Mouse (Mus musculus) lung, adult 2 months (tissue): ENCODE data around the gene Mkln1. TPM values are rescaled to one million over a fixed set of nuclear protein-coding genes. Genes with fewer than 3 reads are reported as not detected.
"Not testable (repeated sequence)": the region's sequence is repeated elsewhere in the genome, so short reads cannot be mapped to it uniquely, and the experiment has no call there.

Experiments used
- DNase-seq: peaks from one replicate; pipeline ENCODE4 v3.0.0; 2022
- H3K4me1 ChIP-seq: fragments of 200-500 bp; 2 replicates; pipeline ENCODE4 v1.6.1; 2011; ENCODE audit warnings: low read length; ENCODE audit not compliant: control insufficient read depth, insufficient read depth
- H3K4me3 ChIP-seq: fragments of 200-500 bp; replicated peaks from 2 replicates; pipeline ENCODE3; 2011; ENCODE audit warnings: low read depth, mild to moderate bottlenecking, control low read depth, low read length; ENCODE audit errors: extremely low read depth
- CTCF ChIP-seq: fragments of 200-500 bp; IDR thresholded peaks from 2 replicates; pipeline ENCODE4 v1.5.1; 2011; ENCODE audit warnings: mild to moderate bottlenecking, low read length, control low read depth; ENCODE audit not compliant: insufficient read depth
- POLR2A ChIP-seq: fragments of 200-500 bp; IDR thresholded peaks from 2 replicates; pipeline ENCODE4 v1.6.1; 2011; ENCODE audit warnings: low read depth, mild to moderate bottlenecking, control low read depth, low read length, borderline replicate concordance; ENCODE audit errors: extremely low read depth
- WGBS: fragments of 180-500 bp; shearing (Covaris S2); methylation state at CpG from one replicate; pipeline ENCODE4 v1.1.7; 2018; 5-methylcytosine and 5-hydroxymethylcytosine counted together
- polyA plus RNA-seq: library from polyadenylated mRNA; depleted of rRNA; stranded (reverse); fragments of >200 nt; gene quantifications from 2 replicates; pipeline ENCODE4 v1.2.3, GENCODE M21; 2012; rRNA removed

Gene Mkln1
- polyA plus RNA-seq, 1 experiment: 26.4 TPM

DNA sequence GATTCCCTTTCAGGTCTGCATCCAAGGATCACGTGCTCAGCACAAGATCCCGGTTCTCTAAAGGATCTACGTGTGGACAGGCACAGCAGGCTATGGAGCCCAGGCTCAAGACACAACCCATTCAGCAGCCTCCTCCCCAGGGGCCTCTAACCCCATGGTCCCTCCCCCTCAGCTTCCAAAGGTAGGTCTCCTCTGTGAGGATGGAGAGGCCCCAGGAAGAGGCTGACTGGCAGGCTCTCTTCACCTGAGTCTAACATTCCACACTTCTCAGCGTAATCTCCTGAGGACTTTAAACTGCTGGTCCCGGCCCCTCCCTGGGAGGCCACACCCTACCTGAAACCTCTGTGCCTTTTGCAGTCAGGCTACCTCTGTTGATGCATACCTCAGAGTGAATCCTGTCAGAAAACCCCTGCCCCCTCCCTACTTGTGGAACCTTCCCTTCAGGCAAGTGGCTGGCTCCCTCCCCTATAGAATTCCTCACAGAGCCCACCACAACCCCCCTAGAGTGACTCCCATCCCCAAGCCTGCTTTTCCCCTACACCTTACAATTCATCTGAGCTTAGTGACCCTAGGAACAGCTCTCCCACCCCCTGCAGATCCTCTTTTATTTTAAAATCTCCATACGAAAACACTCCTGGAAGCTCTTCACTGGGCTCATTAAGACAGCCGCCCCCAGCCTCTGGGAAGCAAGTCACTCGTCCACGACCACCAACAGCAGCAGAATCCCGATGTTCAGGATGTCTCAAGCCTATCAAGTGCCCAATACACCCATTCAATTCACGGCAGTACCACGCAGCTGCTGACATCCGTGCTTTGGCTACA, 161.8 kb downstream of the Mkln1 start:
- no peak for DNase-seq
- 32% methylated on average over 13 of the region's 13 CpGs for WGBS
- TF ChIP-seq CTCF (no peak), POLR2A (no peak)
- H3K4me1 ChIP-seq: peaks cover 10% of the 10 kb centered on the region; the same call in 1 of the 2 replicates
- H3K4me3 ChIP-seq: peak overlapping the region; percentile 31

DNA sequence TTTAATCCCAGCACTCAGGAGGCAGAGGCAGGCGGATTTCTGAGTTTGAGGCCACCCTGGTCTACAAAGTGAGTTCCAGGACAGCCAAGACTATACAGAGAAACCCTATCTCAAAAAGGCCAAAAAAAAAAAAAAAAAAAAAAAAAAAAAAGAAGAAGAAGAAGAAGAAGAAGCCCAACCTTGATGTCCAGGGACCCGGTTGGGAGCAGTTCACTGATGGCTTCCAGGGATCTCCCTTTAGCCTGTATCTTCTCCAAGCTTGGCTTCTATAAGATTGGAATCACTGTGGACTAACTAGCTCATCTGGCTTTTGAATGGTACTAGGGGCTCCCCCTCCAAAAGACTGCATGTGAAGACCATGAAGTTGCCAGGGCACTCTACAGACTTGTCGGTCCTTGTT, 163.4 kb downstream of the Mkln1 start:
- 41% methylated on average over 3 of the region's 3 CpGs for WGBS
- H3K4me3 ChIP-seq: peak overlapping the region; percentile 64
- not testable (repeated sequence) for H3K4me1 ChIP-seq, DNase-seq

DNA sequence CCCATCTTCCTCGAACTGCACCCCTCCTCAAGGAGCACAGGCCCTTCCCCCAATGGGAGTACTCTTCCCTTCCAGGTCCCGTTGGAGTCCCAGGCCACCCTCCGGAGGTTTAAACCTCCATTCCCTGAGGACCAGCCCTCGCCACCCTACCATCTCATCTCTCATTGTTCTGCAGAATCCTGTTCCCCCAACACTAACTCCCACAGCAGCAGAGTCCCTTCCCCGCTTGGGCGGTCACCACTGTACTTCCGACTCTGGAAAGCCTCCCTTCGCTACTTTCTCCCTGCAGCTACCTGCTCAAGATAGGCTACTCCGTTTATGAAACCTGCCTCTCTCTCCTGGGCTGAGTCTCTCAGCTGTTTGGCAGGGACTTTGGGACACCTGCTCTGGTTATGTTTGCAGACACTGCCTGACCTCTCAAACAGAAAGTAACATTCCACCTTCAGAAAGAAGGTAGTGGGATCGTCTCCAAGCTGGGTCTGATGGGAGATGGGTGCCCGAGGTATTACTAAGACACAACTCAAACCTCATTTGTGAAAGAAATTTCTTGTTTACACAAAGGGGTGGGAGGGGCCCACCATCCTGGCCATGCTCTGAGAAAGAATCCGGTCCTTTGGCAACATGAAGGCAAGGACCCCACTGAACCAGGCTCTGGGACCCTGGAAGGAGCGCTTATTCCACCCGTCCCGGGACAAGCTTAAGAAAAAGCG, 164.0 kb downstream of the Mkln1 start:
- peaks cover 2% of the 10 kb centered on the region; the same call in 1 of the 2 replicates for H3K4me1 ChIP-seq
- peak; percentile 35 for DNase-seq
- peak overlapping the region; percentile 64 for H3K4me3 ChIP-seq
- TF ChIP-seq CTCF (no peak), POLR2A (no peak)
- WGBS: 11% methylated on average over 16 of the region's 16 CpGs

DNA sequence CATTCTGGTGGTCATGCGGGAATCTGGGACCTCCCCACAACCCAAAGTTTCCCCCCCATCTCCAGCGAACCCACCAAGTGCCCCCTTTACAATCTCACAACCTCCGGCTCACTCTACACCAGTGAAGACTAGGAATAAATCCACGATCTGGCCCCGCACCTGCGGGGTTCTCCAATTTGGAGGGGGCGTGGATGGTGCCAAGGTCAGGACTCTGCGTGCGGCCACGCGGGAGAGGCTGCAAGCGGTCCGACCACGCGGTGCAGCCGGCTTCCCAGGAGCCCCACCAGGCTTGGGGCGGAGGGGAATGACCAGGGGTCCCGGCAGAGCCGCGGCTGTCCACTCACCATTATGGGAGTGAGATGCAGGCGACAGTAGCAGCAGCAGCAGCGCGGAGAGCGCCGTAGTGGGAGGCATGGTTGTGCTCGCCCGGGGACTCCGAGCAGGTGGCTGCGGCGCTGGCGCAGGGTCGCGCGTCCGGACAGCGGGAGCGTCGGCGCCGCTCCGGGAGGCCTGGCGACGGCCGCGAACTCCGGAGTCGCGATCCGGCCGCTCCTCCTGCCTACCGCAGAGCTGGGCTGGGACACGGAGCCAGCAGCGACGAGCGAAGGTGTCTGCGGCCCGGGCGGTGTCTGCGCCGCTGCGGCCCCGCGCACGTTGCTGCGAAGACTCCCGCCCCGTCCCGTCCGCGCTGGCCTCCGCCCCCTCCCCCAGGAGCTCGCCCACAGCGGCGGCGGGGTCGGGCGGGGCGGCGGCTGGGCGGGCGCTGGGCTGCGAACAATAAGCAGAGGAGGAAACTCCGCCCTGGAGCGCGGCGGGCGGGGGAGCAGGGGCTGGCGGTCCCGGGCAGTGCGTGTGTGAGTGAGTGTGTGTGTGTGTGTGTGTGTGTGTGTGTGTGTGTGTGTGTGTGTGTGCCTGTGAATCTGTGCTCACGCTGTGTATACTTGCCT, 165.0 kb downstream of the Mkln1 start, which contains the start of gene Podxl:
Gene Podxl (minus strand): TSS at position 747 of the 947 bp plus-strand sequence.
- Histone ChIP-seq H3K4me3 (peak within 1 kb of the TSS; percentile 64), H3K4me1 (peaks cover 2% of the 10 kb centered on the region; the same call in 1 of the 2 replicates)
- TF ChIP-seq POLR2A: peak; percentile 64; the same call in 1 of the 2 replicates
- TF ChIP-seq CTCF: no peak
- peak; percentile 77 for DNase-seq
- WGBS: under 1% methylated on average over 85 of the region's 91 CpGs

DNA sequence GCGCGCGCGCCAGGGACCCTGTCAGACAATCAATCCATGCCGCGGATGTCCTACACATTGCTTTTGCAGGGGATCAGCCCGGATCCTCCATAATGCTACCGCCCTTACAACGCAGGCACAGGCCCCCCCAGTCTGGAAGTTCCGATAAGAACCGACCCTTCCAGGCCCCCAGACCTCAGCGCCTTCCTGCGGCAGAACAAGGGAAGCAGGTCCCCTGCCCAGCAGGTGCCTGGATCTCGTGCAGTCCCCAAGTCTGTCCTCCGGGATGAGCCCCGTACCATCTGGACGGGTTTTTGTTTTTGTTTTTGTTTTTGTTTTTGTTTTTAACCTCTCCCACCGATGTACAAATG, 165.6 kb downstream of the Mkln1 start:
- 1% methylated on average over 18 of the region's 18 CpGs for WGBS
- Histone ChIP-seq H3K4me1 (peaks cover 2% of the 10 kb centered on the region; the same call in 1 of the 2 replicates), H3K4me3 (peak overlapping the region; percentile 62)
- peak; percentile 38; the same call in 1 of the 2 replicates for TF ChIP-seq POLR2A
- TF ChIP-seq CTCF: no peak
- DNase-seq: no peak

DNA sequence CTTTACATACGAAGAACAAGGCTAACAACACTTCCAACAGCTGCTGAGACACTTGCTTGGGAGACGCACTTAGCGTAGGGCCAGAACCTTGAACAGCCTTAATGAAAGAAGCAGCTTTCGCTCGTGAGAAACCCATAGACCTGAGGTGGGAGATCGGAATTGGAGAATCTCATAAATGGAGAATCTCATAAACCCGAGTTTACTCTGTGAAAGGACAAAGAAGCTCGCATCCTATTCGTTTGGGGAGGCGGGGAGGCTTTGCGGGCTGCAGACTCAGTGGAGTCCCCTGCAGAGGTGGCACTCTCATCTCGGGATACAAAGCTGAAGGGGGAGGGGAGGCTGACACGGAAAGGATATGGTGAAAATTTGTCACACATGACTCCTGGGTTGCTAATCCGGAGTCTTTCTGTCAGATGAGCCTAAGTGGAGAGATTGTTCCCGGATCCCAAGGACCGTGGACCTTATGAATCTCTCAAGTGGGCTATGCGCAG, 166.4 kb downstream of the Mkln1 start:
- peaks cover 5% of the 10 kb centered on the region for H3K4me1 ChIP-seq
- 20% methylated on average over 17 of the region's 17 CpGs for WGBS
- peak overlapping the region; percentile 6 for H3K4me3 ChIP-seq
- DNase-seq: no peak
- no peak for TF ChIP-seq POLR2A
- no peak for TF ChIP-seq CTCF

Other genes with a start within 250 kb of the Mkln1 start
- 190 and 236 TPM in 2 replicates for gene Podxl, start 165.2 kb downstream of the Mkln1 start, polyA plus RNA-seq